Mouse (Mus musculus): Measurements from ENCODE around the gene Gm45785. TPM values are rescaled to one million over a fixed set of nuclear protein-coding genes. Genes with fewer than 3 reads are reported as not detected.
"Not testable (repeated sequence)": the region's sequence is repeated elsewhere in the genome, so short reads cannot be mapped to it uniquely, and the experiment has no call there.

Gm45785 gene
- total RNA-seq (2021) = not detected
- long read RNA-seq, experiment 1 = 0 reads
- long read RNA-seq, experiment 2 = 0 reads

DNA sequence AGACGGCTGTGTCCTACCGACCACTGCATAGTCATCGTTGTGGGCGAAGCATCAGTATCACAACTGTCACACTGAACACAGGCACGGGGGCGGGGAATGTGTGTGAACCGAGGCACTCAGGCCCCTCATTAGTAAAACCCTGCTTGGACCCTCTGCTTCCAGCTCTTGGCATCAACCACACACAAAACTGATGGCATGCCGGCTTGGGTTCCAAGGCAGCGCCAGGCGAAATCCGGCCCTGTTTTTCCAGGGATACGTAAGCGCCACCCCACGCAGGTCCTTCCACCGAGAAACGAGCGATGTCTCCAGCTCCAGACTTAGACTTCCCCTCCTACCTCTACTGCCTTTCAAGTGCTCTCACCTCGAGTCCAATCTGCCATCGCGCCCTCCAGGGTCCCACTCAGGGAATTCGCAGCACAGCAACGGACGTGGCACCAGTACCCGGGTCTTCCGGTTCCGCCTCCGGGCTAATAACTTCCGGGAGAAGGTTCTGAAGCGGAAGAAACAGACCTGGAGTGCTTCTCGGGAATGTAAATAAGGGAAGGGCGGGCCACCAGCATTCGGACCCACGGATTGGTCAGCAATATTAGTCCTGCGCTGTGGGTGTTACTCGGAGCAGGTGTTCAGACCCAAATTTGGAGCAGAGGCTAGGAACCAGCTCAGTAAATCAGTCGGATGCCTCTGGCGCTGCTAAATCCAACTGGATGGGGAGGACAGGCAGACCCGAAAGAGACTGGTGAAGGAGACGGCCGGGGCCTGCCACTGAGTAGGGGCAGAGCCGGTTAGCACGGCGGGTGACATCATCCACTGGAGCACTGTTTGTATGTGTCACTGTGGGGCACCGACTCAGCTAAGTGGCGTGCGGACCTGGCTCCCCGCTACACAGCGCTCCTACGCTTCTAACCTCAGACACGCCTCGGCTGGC is at the start of gene Gm45785:
Gm45785 (minus strand) TSS at position 472 of the 925 bp plus-strand sequence.
- Histone ChIP-seq H3K27ac (peak within 1 kb of the TSS; percentile 99), H3K4me3 (peak within 1 kb of the TSS; percentile 96)
- peak; percentile 91 for DNase-seq
- intact Hi-C loops (cut with DNase I) = loop anchor here (2.0 kb wide), 2 partner anchors 25 to 47 kb away; partner anchors contain the start of gene Psmd13
- no peak for TF ChIP-seq CTCF (IDR thresholded peaks at IDR 0.05)

DNA sequence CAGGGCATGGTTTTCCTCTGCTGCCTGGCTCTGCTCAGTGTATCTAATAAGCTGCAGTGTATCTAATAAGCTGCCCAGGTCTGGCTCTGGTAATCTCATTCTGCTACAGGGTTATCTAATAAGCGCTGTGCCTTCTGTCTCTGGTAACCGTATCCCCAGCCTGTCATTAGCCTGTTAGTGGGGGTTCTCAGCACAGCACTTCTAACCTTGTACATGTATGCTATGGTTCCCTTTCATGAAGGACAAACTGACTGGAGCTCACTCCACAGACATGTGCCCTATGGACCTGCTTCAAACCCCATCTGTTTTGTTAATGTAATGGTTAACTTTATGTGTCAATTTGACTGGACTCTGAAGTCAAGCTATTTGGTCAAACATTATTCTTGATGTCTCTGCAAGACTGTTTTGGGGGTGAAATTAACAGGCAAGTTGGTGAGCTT is 49.5 kb upstream of the Gm45785 start:
- H3K4me3 ChIP-seq = no peak overlapping the region
- intact Hi-C loops (cut with DNase I) = loop anchor here (2.0 to 5.0 kb wide), 2 partner anchors 53 to 102 kb away; no protein-coding TSS in a partner anchor
- no peak for DNase-seq
- TF ChIP-seq CTCF (IDR thresholded peaks at IDR 0.05) = no peak
- no peak overlapping the region for H3K27ac ChIP-seq

DNA sequence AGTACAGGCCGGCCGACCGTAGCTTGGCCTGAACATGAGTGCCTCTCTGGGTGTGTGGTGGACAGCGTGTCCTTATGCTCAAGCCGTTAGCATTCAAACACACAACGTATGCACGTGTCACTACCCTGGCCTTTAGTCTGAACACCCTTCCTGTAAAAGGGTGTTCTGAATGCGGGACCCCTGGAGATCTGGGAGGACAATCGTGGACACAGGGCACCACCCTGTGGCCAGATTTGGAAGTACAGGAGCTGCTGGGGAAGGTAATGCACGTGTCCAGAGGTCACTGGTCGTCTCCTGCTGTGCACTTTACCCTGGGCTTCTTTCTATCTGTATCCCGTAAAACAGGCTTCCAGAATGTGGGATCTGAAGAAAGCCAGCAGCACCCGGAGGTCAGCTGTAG is 47.1 kb upstream of the Gm45785 start:
- intact Hi-C loops (cut with DNase I) = loop anchor here (1.0 to 5.0 kb wide), 4 partner anchors 22 to 269 kb away; partner anchors contain the start of genes Bet1l, Gm45785, Psmd13 and Ric8a
- TF ChIP-seq CTCF (IDR thresholded peaks at IDR 0.05) = peak; percentile 97
- Histone ChIP-seq H3K27ac (peak overlapping the region; percentile 97), H3K4me3 (no peak overlapping the region)
- DNase-seq = peak; percentile 84

DNA sequence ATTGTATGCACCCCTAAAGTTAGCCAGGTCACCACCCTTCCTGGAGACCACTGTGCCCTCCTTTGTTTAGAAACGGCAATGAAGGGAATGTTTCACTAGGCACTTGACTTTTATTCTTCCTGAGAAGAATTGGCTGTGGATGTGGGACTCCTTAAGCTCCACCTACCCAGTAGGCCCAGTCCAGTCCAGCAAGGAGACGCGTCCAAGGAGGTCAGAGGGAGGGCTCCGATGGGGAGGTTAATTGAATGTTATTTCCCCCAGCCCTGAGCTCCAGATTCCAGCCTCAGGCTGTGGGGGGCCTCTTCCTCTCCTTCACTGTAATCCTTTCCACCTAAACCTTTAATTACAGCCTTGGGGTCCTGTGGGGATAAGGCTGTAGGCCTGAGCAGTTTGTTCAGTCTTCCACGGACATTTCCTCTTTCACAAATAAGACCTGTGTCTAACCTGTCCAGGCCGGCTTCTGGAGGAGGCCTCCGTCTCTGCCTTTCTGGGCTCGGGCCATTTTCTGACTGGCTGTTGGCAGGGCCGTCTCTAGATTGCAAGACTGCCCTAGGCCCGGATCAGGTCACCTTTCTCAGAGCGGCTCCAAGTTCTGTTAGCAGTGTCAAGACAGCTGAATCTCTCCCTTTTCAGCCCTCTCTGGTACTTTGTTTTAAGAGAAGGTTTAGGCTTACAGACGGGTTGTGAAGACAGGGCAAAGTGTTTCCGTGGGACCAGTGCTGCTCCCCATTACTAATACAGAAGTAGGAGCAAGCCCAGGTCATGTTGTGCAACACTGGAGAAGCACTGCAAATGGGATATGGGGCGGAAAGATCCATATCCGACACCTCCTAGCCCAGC is 46.1 kb upstream of the Gm45785 start:
- DNase-seq = peak; percentile 90
- H3K27ac ChIP-seq = peak overlapping the region; percentile 97
- intact Hi-C loops (cut with DNase I) = loop anchor here (2.0 to 5.0 kb wide), 3 partner anchors 21 to 270 kb away; partner anchors contain the start of genes Bet1l, Gm45785, Psmd13 and Ric8a

DNA sequence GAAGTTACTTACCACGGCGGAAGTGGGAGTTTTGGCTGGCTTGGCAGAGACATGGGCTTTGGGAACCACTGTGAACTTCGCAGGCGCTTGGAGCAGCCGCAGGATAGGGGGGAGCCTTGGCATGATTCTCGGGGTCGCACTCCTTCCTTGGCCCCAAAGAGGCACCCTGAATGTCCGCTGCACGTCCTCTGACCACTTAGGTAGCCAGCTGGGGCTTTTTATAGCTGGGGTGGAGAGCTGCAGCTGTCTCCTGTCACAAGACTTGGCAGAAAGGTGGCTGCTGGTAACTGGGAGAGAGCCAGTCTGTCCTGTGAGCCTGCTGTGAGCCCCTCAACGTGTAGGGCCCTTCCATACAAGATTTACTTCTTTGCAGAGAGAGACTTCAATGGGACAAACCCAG is 44.1 kb upstream of the Gm45785 start, which contains the start of gene Cox8b:
Cox8b (minus strand) TSS at position 227 of the 400 bp plus-strand sequence.
- intact Hi-C loops (cut with DNase I) = loop anchor here (5.0 kb wide), 1 partner anchor 272 kb away; the partner anchor contains the start of gene Rnh1
- Histone ChIP-seq H3K27ac (peak within 1 kb of the TSS; percentile 97), H3K4me3 (peak within 1 kb of the TSS; percentile 75)
- TF ChIP-seq CTCF (IDR thresholded peaks at IDR 0.05) = no peak
- DNase-seq = peak; percentile 87

More for the DNA sequence above, 46.1 kb upstream of the Gm45785 start:
- H3K4me3 ChIP-seq = peak overlapping the region; percentile 4; the same call in 1 of the 2 replicates
- no peak for TF ChIP-seq CTCF (IDR thresholded peaks at IDR 0.05)

DNA sequence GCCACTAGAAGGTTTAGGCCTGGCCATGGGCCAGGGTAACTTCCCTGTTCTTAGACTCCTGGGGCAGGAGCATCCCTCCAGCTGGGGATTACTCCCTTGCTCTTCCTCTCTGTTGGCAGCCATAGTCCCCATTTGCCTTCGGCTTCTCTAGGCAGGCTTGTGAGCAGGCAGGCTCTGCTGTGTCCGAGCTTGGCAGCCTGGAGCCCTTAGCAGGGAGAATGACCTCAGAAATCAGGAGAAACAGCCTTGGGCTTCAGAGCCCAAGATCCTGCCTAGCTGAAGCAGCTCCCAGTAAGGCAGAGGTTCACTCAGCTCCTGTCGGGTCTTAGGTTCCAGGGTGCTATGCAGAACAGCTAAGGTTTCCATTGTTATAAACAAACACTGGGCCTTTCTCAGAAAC is 43.0 kb upstream of the Gm45785 start:
- no peak for TF ChIP-seq CTCF (IDR thresholded peaks at IDR 0.05)
- peak overlapping the region; percentile 75 for H3K4me3 ChIP-seq
- DNase-seq = peak; percentile 45
- intact Hi-C loops (cut with DNase I) = no loop called here
- peak overlapping the region; percentile 97 for H3K27ac ChIP-seq

DNA sequence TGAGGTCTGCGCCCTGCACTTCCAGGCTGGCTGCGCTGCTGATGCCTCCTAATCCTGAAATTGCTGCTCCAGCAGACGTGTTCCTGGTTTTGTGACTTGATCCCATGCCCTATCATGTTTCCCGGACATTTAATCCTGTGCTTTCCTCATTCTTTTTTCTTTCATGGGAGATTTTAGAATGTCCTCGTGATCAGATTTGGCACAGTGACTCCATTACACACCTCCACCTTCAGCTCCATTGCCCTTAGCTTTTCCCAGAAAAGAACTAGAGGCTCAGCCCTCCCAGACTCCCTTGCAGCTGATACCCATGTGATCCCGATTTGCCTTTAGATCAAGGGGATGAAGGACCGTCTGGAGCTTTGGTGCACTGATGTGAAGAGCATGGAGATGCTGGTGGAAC is 41.7 kb upstream of the Gm45785 start:
- no peak for DNase-seq
- intact Hi-C loops (cut with DNase I) = no loop called here
- TF ChIP-seq CTCF (IDR thresholded peaks at IDR 0.05) = no peak
- Histone ChIP-seq H3K27ac (peak overlapping the region; percentile 97), H3K4me3 (peak overlapping the region; percentile 75)

DNA sequence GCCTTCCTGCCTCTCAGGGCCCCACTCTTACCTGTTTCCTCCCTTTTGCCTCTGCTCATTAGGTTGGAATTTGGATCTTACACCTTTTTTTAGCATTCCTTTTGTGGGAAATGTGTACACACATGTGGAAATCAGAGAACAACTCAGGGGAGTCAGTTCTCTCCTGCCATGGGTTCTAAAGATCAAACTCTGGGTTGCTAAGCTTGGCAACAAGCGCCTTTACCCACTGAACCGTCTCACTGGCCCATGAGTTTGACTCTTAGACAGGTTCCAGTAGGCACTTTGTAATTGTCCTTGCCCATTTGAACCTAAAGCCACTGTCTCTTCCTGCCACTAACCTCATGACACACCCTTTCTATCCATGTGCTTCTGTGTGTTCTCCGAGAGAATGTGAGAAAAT is 38.5 kb upstream of the Gm45785 start:
- H3K4me3 ChIP-seq = no peak overlapping the region
- DNase-seq = no peak
- intact Hi-C loops (cut with DNase I) = no loop called here
- no peak overlapping the region for H3K27ac ChIP-seq
- TF ChIP-seq CTCF (IDR thresholded peaks at IDR 0.05) = no peak

DNA sequence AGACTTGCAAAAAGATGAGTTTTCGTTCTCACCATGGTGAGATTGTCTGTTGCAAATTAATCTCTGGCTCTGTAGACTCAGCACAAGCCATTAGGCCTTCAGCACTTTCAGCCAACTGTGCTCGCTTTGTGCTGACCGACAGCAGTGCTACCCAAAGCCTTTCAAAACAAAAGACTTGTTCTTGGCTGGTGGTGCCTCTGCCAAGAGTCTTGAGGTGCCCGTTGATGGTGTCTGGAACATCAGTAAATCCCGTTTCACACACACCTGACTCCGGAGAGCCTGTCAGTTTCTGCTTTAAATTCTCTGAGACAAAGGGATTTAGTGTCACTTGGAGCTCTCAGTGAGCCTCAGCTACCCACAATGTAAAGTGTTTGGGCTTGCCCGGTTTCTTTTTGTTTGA is 37.9 kb upstream of the Gm45785 start:
- DNase-seq = no peak
- intact Hi-C loops (cut with DNase I) = no loop called here
- H3K4me3 ChIP-seq = no peak overlapping the region
- no peak for TF ChIP-seq CTCF (IDR thresholded peaks at IDR 0.05)
- no peak overlapping the region for H3K27ac ChIP-seq

DNA sequence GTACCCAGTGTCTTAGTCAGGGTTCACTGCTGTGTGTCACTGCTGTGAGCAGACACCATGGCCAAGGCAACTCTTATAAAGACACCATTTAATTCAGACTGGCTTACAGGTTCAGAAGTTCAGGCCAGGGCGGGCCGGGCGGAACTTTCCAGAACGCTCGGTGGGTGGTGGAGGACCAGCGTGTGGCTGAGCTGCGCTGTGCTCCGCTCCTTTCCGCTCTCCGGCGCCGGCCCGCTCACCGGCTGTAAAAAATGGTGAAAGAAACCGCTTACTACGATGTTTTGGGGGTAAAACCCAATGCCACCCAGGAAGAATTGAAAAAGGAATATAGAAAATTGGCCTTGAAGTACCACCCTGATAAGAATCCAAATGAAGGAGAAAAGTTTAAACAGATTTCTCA is 34.5 kb upstream of the Gm45785 start:
- H3K4me3 ChIP-seq; DNase-seq; intact Hi-C loops (cut with DNase I); H3K27ac ChIP-seq: not testable (repeated sequence)

DNA sequence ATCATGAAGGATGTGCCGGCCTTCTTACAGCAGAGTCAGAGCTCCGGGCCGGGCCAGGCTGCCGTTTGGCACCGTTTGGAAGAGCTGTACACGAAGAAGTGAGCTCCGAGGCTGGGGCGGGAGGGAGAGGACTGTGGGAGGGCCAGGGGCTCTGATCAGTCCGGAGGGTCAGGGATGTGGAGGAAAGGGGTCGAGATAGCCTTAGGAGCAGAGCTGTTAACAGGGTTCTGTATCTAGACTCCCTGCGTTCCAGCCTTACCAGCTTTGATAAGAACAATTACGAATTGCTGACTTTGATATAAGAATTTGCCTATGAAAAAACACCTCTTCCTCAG is 26.3 kb upstream of the Gm45785 start:
- DNase-seq = no peak
- intact Hi-C loops (cut with DNase I) = no loop called here
- H3K27ac ChIP-seq = peak overlapping the region; percentile 89
- TF ChIP-seq CTCF (IDR thresholded peaks at IDR 0.05) = no peak
- H3K4me3 ChIP-seq = peak overlapping the region; percentile 82

Data from gastrocnemius, adult 2 months (tissue).